Mouse (Mus musculus): ENCODE results near the gene 2610001J05Rik. TPM values are rescaled to one million over a fixed set of nuclear protein-coding genes. Genes with fewer than 3 reads are reported as not detected.
"Not testable (repeated sequence)": the region's sequence is repeated elsewhere in the genome, so short reads cannot be mapped to it uniquely, and the experiment has no call there.

The 2610001J05Rik gene
- polyA plus RNA-seq, 1 experiment: 70.8 TPM

DNA sequence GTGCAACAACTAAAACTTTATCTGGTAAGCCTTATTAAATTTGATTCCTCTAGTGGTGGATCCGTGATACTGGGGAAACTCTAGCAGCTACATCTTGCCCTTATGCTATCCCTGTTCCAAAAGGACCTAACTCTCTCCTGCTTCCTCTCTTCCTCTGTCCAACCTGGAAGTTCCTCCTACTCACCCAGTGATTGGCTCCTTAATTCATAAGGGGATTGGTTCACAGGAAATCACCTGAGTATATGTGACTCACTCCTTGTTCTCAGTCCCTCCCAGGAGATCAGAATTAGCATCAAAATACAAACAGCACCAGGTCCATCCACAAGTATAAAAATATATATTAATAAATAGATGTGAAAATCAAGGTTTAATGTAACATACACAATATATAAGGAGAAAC lies 10.7 kb downstream of the 2610001J05Rik start:
- TF ChIP-seq POLR2A (IDR thresholded peaks at IDR 0.05; ENCODE audit: extremely low read depth, insufficient read depth, low read length) (no peak), CTCF (IDR thresholded peaks at IDR 0.05; ENCODE audit: extremely low read depth, insufficient read depth, low read length) (no peak)
- Histone ChIP-seq H3K4me1 (ENCODE audit: control insufficient read depth, insufficient read depth, low read length) (no peaks in the 10 kb centered on the region), H3K4me3 (ENCODE audit: insufficient read depth, low read length) (no peak overlapping the region)

DNA sequence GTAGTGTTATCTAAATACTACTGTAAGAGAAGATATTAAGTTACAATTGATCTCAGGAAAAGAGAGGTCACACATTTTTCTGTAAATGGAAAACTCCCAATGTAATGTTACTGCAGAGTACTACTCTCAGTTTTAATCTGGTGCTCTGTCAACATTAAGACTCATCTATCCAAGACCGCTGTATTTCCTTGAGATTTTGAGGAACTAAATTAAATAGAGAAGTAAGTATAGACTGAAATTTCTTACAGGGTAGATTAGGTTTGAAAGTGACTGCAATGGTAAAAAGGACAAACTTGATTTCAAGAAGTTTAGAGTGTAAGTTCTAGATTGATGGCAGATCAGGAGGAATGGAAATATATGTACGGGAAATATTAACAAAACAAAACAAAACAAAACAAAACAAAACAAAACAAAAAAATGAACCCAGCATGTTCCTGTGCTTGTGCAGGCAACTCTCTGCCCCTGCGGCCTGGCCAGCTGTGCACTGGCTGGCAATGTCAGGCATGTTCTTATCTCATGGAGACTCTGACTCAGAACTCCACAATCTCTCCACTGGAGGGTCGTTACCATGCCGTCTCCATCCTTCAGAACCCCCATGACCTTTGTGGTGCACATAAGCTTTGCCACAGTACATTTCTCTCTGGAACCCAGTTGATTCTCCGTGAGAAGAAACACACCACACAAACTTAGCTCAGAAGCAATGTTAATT lies 11.3 kb downstream of the 2610001J05Rik start:
- H3K4me3 ChIP-seq (ENCODE audit: insufficient read depth, low read length): no peak overlapping the region
- no peak for TF ChIP-seq CTCF (IDR thresholded peaks at IDR 0.05; ENCODE audit: extremely low read depth, insufficient read depth, low read length)
- TF ChIP-seq POLR2A (IDR thresholded peaks at IDR 0.05; ENCODE audit: extremely low read depth, insufficient read depth, low read length): no peak
- no peaks in the 10 kb centered on the region for H3K4me1 ChIP-seq (ENCODE audit: control insufficient read depth, insufficient read depth, low read length)
- H3K27ac ChIP-seq (ENCODE audit: insufficient read depth, low read length): no peak overlapping the region

More for the DNA sequence above, 10.7 kb downstream of the 2610001J05Rik start:
- no peak overlapping the region for H3K27ac ChIP-seq (ENCODE audit: insufficient read depth, low read length)

DNA sequence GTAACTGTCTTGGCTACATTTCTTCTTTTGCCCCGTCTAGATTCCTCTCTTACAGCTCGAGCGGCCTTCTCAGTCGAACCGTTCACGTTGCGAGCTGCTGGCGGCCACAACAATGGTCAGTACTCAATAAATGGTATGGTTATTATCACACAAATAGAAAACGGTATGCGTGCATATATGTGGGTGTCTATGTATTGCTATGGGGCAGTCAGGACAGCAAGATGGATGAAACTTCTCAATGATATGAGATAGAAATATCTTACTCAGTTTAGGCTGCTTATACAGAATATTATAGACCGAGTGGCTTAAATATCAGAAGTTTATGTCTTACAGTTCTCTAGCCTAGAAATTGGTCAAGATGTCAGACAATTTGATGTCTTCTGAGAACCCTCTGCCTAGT lies 17.1 kb downstream of the 2610001J05Rik start:
- no peak for TF ChIP-seq POLR2A (IDR thresholded peaks at IDR 0.05; ENCODE audit: extremely low read depth, insufficient read depth, low read length)
- no peak for TF ChIP-seq CTCF (IDR thresholded peaks at IDR 0.05; ENCODE audit: extremely low read depth, insufficient read depth, low read length)

DNA sequence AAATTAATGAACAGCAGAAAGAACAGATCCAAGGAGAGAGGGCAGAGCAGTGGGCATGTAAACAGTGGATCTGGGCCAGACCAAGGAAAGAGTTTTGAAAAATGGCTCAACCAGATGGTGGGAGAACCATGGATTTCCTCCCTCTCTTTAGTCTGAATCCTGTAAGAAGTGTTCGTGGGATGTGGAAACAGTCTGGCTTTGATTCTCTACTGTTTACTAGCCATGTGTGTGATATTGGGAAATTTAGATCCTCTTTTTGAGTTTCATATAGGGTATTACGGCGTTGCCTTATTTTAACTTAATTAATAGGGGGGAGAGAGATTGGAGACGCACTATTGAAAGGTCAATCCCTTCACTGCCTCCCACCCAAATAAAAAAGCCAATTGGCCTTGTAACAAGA lies 18.1 kb downstream of the 2610001J05Rik start:
- no peak for TF ChIP-seq CTCF (IDR thresholded peaks at IDR 0.05; ENCODE audit: extremely low read depth, insufficient read depth, low read length)
- TF ChIP-seq POLR2A (IDR thresholded peaks at IDR 0.05; ENCODE audit: extremely low read depth, insufficient read depth, low read length): no peak
- H3K4me1 ChIP-seq (ENCODE audit: control insufficient read depth, insufficient read depth, low read length): no peaks in the 10 kb centered on the region
- H3K27ac ChIP-seq (ENCODE audit: insufficient read depth, low read length): no peak overlapping the region
- no peak overlapping the region for H3K4me3 ChIP-seq (ENCODE audit: insufficient read depth, low read length)

More for the DNA sequence above, 17.1 kb downstream of the 2610001J05Rik start:
- Histone ChIP-seq H3K4me3 (ENCODE audit: insufficient read depth, low read length) (no peak overlapping the region), H3K27ac (ENCODE audit: insufficient read depth, low read length) (no peak overlapping the region), H3K4me1 (ENCODE audit: control insufficient read depth, insufficient read depth, low read length) (no peaks in the 10 kb centered on the region)

DNA sequence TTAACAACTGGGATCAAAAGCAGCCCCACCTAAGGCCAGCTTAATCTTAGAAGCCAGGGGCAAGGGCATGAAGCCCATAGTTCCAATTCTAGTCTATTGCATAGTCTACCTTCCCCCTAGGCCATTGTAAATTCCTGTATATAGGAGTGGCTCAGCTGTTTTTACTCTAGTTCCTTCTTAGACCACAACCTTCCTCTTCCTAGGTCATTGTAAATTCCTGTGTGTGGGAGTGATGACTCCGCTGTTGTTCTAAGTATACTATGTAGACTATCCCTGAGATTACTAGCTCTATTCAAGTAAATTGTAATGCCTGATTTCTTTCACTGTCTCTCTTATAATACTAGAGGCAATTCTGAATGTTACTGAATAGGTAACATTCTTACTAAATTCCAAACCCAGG lies 25.3 kb downstream of the 2610001J05Rik start:
- H3K4me1 ChIP-seq (ENCODE audit: control insufficient read depth, insufficient read depth, low read length); H3K4me3 ChIP-seq (ENCODE audit: insufficient read depth, low read length); H3K27ac ChIP-seq (ENCODE audit: insufficient read depth, low read length): not testable (repeated sequence)

DNA sequence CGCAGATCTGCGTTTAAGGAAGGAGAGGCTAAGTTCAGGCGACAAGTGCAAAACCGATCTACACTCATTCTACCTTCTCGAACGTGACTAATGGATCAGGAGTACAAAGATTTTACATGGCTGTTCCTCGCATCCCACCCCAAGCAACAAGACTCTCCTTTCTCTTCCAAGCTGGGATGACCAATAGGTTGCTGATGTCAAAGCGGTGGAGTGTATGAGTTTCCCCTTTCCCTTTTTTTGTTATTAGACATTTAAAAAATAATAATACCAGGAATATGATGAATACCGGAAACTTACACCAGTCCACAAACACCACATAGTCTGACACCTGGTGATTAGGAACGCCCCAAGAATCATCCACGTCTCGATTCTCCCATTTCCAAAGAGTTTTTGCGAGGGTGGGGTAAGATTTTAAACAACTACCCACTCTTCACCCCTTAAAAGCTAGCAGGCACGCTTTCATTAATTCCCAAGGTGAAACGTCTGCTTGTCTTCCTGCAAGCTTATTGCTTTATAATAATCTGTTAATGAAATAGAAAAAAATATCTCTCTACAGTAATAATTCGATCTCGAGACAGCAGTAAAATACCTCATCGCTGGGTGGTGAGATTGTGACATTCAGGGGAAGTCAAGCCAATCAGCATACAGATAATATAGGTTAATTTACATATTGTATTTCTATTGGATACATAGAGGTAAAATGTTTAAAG lies 31.8 kb downstream of the 2610001J05Rik start, which contains the start of gene Gpr85:
Gene Gpr85 (minus strand): TSS at position 598 of the 710 bp plus-strand sequence.
- H3K4me3 ChIP-seq (ENCODE audit: insufficient read depth, low read length): peak within 1 kb of the TSS; percentile 80
- peak within 1 kb of the TSS; percentile 99 for H3K27ac ChIP-seq (ENCODE audit: insufficient read depth, low read length)
- TF ChIP-seq CTCF (IDR thresholded peaks at IDR 0.05; ENCODE audit: extremely low read depth, insufficient read depth, low read length) (no peak), POLR2A (IDR thresholded peaks at IDR 0.05; ENCODE audit: extremely low read depth, insufficient read depth, low read length) (0 out of 2 replicates have a peak, but pooled peaks have one; percentile 19)
- no peaks in the 10 kb centered on the region; the same call in 1 of the 2 replicates for H3K4me1 ChIP-seq (ENCODE audit: control insufficient read depth, insufficient read depth, low read length)

DNA sequence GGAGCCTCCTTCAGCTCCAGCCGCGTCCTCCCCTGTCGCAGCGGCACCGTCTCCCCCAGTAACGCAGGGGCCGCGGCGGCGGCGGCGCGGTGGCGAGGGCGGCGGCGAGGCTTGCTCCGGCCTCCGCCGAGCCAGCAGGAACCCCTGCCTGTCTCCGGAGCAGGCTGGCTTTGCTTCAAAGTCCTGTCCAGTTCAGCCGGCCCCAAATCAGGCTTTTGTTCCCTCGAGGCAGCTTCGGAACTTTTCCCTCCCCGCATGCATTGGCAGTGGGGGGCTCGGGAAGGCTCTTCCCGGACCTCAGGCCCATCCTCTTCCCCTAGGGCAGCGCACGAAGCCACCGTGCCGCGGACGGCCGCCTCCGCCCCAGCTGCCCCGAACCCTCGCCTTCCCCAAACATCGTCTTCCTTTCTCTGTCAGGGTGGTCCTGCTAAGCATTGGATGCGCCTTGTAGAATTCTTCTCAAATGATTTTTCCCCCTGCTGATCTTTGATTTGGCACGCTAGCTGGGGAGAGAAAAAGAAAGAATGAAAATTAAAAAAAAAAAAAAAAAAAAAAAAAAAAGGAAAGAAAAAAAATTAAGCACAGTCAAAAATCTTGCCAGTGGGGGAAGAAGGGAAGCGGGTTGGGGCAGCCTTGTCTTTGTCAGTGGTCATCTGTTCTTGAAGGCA lies 32.5 kb downstream of the 2610001J05Rik start:
- H3K4me1 ChIP-seq (ENCODE audit: control insufficient read depth, insufficient read depth, low read length): no peaks in the 10 kb centered on the region; the same call in 1 of the 2 replicates
- TF ChIP-seq CTCF (IDR thresholded peaks at IDR 0.05; ENCODE audit: extremely low read depth, insufficient read depth, low read length) (no peak), POLR2A (IDR thresholded peaks at IDR 0.05; ENCODE audit: extremely low read depth, insufficient read depth, low read length) (peak; percentile 61)
- peak overlapping the region; percentile 99 for H3K27ac ChIP-seq (ENCODE audit: insufficient read depth, low read length)
- H3K4me3 ChIP-seq (ENCODE audit: insufficient read depth, low read length): peak overlapping the region; percentile 80

DNA sequence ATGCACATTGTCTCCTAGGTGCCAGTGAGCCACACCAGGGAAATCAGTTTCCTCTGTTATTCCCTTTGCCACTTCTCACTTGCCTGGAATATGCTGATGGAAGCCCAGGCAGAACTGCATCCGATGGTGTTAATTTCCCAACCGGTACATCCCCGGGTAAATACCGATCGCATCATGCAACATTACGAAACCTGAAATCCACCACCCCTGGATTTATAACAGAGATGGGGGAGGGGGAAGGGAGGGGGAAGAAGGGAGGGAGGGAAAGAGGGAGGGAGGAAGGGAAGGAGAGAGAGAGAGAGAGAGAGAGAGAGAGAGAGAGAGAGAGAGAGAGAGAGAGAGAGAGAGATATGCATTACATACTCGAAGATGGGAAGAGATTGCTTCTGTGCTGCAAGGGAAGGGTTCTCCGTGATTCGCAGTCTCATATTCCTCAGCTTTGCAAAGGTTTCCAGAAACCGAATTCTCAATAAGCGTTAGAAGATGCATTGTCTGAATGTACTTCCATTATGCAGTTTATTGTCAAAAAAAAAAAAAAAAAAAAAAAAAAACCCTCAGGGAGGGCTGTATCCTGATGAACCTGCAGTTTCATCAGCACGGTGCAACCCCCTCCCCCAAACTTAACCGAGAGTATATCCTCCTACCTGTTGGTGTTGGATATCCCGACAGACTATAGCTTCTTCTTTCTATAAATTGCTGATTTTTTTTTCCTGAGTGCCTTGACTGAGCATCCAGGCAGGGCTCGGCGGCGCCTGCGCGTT lies 33.2 kb downstream of the 2610001J05Rik start:
- Histone ChIP-seq H3K27ac (ENCODE audit: insufficient read depth, low read length) (peak overlapping the region; percentile 99), H3K4me1 (ENCODE audit: control insufficient read depth, insufficient read depth, low read length) (no peaks in the 10 kb centered on the region; the same call in 1 of the 2 replicates), H3K4me3 (ENCODE audit: insufficient read depth, low read length) (peak overlapping the region; percentile 80)
- TF ChIP-seq CTCF (IDR thresholded peaks at IDR 0.05; ENCODE audit: extremely low read depth, insufficient read depth, low read length): no peak
- no peak for TF ChIP-seq POLR2A (IDR thresholded peaks at IDR 0.05; ENCODE audit: extremely low read depth, insufficient read depth, low read length)

DNA sequence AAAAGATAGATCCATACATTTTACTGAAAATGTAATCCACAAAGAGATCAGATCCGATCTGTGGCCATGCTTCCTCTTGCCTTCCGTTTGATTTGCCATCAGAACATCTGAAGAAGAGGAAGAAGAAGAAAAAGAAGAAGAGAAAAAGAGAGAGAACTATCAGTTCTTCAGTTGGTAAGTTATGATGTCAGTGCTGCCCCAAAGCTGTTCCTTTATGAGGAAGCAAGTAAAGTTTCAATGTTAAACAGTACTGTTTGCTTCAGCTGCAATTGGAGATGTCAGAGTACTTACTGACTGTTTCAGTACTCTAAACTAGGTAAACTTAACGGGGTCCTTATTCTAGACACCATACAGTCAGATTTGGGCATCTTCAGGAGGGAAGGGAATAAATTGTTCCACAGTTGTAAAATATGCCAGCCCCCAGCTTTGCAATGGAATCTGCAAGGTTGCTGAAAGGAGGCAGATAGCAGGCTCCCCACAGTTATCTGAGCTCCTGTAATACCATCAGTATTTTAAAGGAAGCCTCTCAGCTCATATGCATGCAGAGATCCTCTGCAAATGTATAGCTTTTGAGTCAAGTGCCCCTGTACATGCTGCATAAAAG lies 34.2 kb downstream of the 2610001J05Rik start:
- Histone ChIP-seq H3K4me3 (ENCODE audit: insufficient read depth, low read length) (peak overlapping the region; percentile 80), H3K4me1 (ENCODE audit: control insufficient read depth, insufficient read depth, low read length) (no peaks in the 10 kb centered on the region; the same call in 1 of the 2 replicates), H3K27ac (ENCODE audit: insufficient read depth, low read length) (peak overlapping the region; percentile 43)
- TF ChIP-seq POLR2A (IDR thresholded peaks at IDR 0.05; ENCODE audit: extremely low read depth, insufficient read depth, low read length): 0 out of 2 replicates have a peak, but pooled peaks have one; percentile 27
- TF ChIP-seq CTCF (IDR thresholded peaks at IDR 0.05; ENCODE audit: extremely low read depth, insufficient read depth, low read length): no peak
